Mouse (Mus musculus) midbrain, embryonic 10.5 days (tissue): Measurements from ENCODE around the gene Tulp1. TPM values are rescaled to one million over a fixed set of nuclear protein-coding genes. Genes with fewer than 3 reads are reported as not detected.

ENCODE experiments used
- DNase-seq: peaks from one replicate; pipeline ENCODE4 v3.0.0-alpha.2; 2017; ENCODE audit warnings: low spot score
- H3K27ac ChIP-seq: fragments of 300-500 bp; sonication (generic); replicated peaks from 2 replicates; pipeline ENCODE4 v1.5.1; 2016; ENCODE audit warnings: mild to moderate bottlenecking
- H3K27me3 ChIP-seq: fragments of 300-500 bp; sonication (generic); 2 replicates; pipeline ENCODE4 v1.6.1; 2016; ENCODE audit warnings: low read depth, mild to moderate bottlenecking; ENCODE audit not compliant: poor library complexity, severe bottlenecking
- H3K36me3 ChIP-seq: fragments of 300-500 bp; sonication (generic); 2 replicates; pipeline ENCODE4 v1.6.1; 2016; ENCODE audit warnings: mild to moderate bottlenecking, moderate library complexity
- H3K4me1 ChIP-seq: fragments of 300-500 bp; sonication (generic); 2 replicates; pipeline ENCODE4 v1.6.1; 2016
- H3K4me3 ChIP-seq: fragments of 300-500 bp; sonication (generic); 2 replicates; pipeline ENCODE4 v1.5.1; 2016; ENCODE audit warnings: mild to moderate bottlenecking, moderate library complexity
- H3K9me3 ChIP-seq: fragments of 300-500 bp; sonication (generic); replicated peaks from 2 replicates; pipeline ENCODE4 v1.6.1; 2016; ENCODE audit warnings: mild to moderate bottlenecking
- WGBS: fragments of 180-500 bp; shearing (Covaris S2); methylation state at CpG from one replicate; pipeline ENCODE4 v1.1.7; 2016; 5-methylcytosine and 5-hydroxymethylcytosine counted together
- polyA plus RNA-seq: library from polyadenylated mRNA; unstranded; fragments of >200 nt; fragmentation: Nextera tagmentation; extraction: Ambion mirVana; gene quantifications from 2 replicates; pipeline ENCODE4 v1.2.1, GENCODE M21; 2016

The Tulp1 gene
- polyA plus RNA-seq, 1 experiment from 2014 or later, result 2.8 TPM

- DNase-seq, result no peak
- peaks cover 53% of the 10 kb centered on the region for H3K36me3 ChIP-seq
- H3K27ac ChIP-seq, result no peak overlapping the region
- WGBS, result 89% methylated on average over 20 of the region's 20 CpGs
- H3K27me3 ChIP-seq, result no peaks in the 10 kb centered on the region
- H3K9me3 ChIP-seq, result no peaks in the 10 kb centered on the region
- peaks cover 42% of the 10 kb centered on the region for H3K4me1 ChIP-seq
- no peak overlapping the region for H3K4me3 ChIP-seq
These were observed 49.3 kb downstream of the Tulp1 start for GRCm38 (mm10) chr17:28315611-28316160.

- H3K4me1 ChIP-seq, result peaks cover 42% of the 10 kb centered on the region
- peak overlapping the region; percentile 94 for H3K4me3 ChIP-seq
- peak overlapping the region; percentile 95 for H3K27ac ChIP-seq
- H3K27me3 ChIP-seq, result no peaks in the 10 kb centered on the region
- DNase-seq, result no peak
- peaks cover 37% of the 10 kb centered on the region for H3K36me3 ChIP-seq
- no peaks in the 10 kb centered on the region for H3K9me3 ChIP-seq
- 4% methylated on average over 11 of the region's 11 CpGs for WGBS
These were observed 51.2 kb downstream of the Tulp1 start for GRCm38 (mm10) chr17:28313880-28314225.

GRCm38 (mm10) chr17:28313212-28313879 is 51.7 kb downstream of the Tulp1 start, which contains the start of gene Fance:
TSS of gene Fance (plus strand) at chr17:28313519.
- peak; percentile 99 for DNase-seq
- peak within 1 kb of the TSS; percentile 94 for H3K4me3 ChIP-seq
- no peaks in the 10 kb centered on the region for H3K9me3 ChIP-seq
- under 1% methylated on average over 69 of the region's 69 CpGs for WGBS
- peaks cover 46% of the 10 kb centered on the region for H3K4me1 ChIP-seq
- peaks cover 32% of the 10 kb centered on the region for H3K36me3 ChIP-seq
- no peaks in the 10 kb centered on the region for H3K27me3 ChIP-seq
- H3K27ac ChIP-seq, result peak within 1 kb of the TSS; percentile 95

DNA sequence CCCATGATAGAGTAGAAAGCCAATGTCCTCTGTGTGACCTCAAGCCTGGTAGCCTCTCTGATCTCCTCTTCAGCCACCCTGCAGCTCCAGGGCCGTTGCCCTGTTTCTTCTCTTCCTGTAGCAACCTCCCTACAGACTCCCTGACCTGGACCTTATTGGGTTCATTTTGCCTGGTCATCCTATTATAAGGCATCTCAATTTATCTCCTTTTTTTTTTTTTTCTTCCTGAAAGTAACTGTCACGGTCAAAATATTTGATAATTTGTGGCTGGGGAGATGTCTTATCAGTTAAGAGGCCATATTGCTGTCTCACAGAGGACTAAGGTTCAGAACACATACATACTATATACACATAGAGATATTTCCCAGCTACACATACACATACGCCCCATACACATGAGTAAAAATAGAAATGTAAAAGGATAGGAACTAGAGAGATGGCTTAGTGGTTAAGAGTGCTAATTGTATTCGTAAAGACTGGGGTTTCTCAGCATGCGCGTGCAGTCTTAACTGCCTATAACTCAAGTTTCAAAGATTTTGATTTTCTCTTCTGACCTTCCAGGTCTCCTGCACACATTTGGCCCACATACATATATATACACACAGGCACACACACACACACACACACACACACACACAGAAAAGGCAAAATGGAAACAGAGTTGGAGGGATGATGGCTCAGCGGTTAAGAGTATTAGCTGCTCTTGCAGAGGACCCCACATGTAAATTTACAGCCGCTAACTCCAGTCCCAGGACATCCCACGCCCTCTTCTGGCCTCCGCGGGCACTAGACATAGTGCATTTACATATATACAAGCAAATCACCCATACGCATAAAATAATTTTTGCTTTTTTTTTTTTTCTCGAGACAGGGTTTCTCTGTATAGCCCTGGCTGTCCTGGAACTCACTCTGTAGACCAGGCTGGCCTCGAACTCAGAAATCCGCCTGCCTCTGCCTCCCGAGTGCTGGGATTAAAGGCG is 52.5 kb downstream of the Tulp1 start:
- no peaks in the 10 kb centered on the region for H3K27me3 ChIP-seq
- WGBS, result 28% methylated on average over 17 of the region's 17 CpGs
- no peaks in the 10 kb centered on the region for H3K9me3 ChIP-seq
- H3K4me3 ChIP-seq, result peak overlapping the region; percentile 94
- peak overlapping the region; percentile 95 for H3K27ac ChIP-seq
- peaks cover 48% of the 10 kb centered on the region for H3K4me1 ChIP-seq
- peaks cover 24% of the 10 kb centered on the region for H3K36me3 ChIP-seq
- DNase-seq, result no peak

DNA sequence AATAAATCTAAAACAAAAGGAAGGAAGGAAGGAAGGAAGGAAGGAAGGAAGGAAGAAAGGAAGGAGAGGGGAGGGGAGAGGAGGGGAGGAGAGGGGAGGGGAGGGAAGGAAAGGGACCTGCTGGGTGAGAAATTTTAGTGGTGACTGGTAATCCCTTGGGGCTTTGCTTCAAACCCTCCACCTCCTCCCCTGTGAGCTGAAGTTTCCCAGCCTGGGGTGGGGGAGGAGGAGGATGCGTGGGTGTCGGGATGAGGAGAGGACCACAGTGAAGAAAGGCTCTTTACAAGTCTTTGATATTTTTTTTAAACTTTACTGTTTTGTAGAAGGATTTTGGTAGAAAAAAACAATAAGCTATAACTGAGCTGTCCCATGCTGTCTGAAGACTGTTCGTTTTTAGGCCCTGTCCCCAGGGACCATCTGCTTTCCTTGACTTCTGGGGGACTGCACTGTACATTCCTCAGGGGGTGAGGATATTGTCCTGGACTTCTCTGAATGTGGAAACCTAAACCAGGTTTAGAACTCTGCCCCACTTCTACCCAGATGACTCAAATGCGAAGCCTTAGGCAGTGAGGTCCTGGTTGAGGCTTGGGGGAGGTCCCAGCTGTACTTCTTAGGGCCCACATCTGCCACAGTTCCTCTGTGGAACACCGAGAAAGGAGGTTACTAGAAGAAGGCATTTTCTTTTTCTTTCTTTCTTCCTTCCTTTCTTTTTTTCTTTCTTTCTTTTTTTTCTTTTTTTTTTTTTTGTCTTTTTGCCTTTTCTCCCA is 53.5 kb downstream of the Tulp1 start:
- H3K4me3 ChIP-seq, result no peak overlapping the region
- H3K4me1 ChIP-seq, result peaks cover 39% of the 10 kb centered on the region
- H3K27me3 ChIP-seq, result no peaks in the 10 kb centered on the region
- H3K27ac ChIP-seq, result no peak overlapping the region
- no peak for DNase-seq
- H3K9me3 ChIP-seq, result no peaks in the 10 kb centered on the region
- WGBS, result 84% methylated on average over 5 of the region's 5 CpGs
- H3K36me3 ChIP-seq, result peaks cover 14% of the 10 kb centered on the region

DNA sequence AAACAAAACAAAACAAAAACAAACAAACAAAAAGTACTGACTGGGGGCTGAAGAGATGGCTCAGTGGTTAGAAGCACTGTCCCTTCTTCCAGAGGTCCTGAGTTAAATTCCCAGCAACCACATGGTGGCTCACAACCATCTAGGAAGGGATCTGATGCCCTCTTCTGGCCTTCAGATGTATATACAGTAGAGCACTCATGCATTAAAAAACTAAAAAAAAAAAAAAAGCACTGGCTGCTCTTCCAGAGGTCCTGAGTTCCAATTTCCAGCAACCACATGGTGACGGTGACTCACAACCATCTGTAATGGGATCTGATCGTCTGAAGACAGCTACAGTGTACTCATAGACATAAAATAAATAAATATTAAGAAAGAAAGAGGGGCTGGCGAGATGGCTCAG is 54.2 kb downstream of the Tulp1 start:
- Histone ChIP-seq H3K9me3 (no peaks in the 10 kb centered on the region), H3K27me3 (no peaks in the 10 kb centered on the region), H3K36me3 (peaks cover 7% of the 10 kb centered on the region), H3K27ac (no peak overlapping the region), H3K4me1 (peaks cover 32% of the 10 kb centered on the region), H3K4me3 (no peak overlapping the region)
- no peak for DNase-seq
- 84% methylated on average over 3 of the region's 3 CpGs for WGBS

DNA sequence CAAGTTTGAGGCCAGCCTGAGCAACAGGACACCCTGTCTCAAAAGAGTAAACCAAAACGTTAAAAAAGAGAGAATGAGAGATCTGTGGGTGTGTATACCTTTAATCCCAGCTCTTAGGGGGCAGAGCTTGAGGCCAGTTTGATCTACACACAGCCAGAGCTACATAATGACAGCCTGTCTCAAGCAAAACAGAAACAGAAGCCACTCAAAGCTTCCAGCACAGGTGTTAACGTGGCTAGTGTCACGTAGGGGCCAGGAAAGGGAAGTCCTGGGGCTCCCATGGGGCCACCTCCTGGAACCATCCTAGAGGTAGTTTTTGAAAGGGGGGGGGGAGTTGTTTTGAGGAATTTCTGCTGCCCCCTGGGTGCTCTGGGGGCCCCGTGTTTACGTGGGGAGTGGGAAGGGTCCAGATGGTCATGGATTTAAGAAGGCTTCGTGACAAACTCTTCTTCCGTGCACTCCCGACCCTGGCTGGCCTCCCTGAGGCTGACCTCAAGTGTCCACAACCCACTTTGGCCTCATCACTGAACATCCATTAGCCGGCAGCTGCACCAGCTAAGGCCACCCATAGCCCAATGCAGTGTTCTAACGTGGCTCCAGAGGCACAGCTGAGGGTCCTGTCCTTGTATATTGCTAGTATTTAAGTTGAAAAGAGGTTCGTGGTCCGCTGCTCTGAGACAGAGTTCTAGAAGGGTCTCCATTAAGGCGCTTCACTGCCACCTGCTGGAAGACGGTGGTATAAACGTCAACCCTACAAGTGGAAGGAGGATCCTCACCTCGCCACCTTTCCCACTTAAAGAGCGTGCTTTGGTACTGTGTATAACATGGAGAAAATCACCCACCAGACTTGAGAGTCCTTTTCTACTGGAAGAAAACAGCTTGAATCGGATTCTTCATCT is 56.5 kb downstream of the Tulp1 start:
- no peak overlapping the region for H3K4me3 ChIP-seq
- H3K27ac ChIP-seq, result peak overlapping the region; percentile 57; the same call in 1 of the 2 replicates
- H3K36me3 ChIP-seq, result no peaks in the 10 kb centered on the region
- peak; percentile 86 for DNase-seq
- peaks cover 19% of the 10 kb centered on the region for H3K4me1 ChIP-seq
- no peaks in the 10 kb centered on the region for H3K9me3 ChIP-seq
- H3K27me3 ChIP-seq, result no peaks in the 10 kb centered on the region
- 21% methylated on average over 18 of the region's 18 CpGs for WGBS

GRCm38 (mm10) chr17:28305172-28305571 is 59.9 kb downstream of the Tulp1 start:
- no peaks in the 10 kb centered on the region for H3K36me3 ChIP-seq
- H3K27ac ChIP-seq, result no peak overlapping the region
- no peak overlapping the region for H3K4me3 ChIP-seq
- peaks cover 27% of the 10 kb centered on the region for H3K4me1 ChIP-seq
- no peaks in the 10 kb centered on the region for H3K27me3 ChIP-seq
- no peak for DNase-seq
- WGBS, result 59% methylated on average over 10 of the region's 10 CpGs
- H3K9me3 ChIP-seq, result no peaks in the 10 kb centered on the region

Other genes with a start within 250 kb of the Tulp1 start
- 9.5 and 10.8 TPM in 2 replicates for gene Scube3, start 223.1 kb downstream of the Tulp1 start, polyA plus RNA-seq
- gene Zfp523, start 188.1 kb downstream of the Tulp1 start, polyA plus RNA-seq, result 32.4 and 38.0 TPM in 2 replicates
- 3.1 TPM in 2 replicates for gene Def6, start 157.4 kb downstream of the Tulp1 start, polyA plus RNA-seq
- gene Ppard, start 132.5 kb downstream of the Tulp1 start, polyA plus RNA-seq, result 1.5 and 1.7 TPM in 2 replicates
- gene Fance, start 51.7 kb downstream of the Tulp1 start, polyA plus RNA-seq, result 28.2 and 30.8 TPM in 2 replicates
- gene Rpl10a, start 36.8 kb downstream of the Tulp1 start, polyA plus RNA-seq, result 426 and 489 TPM in 2 replicates
- 5.0 and 5.2 TPM in 2 replicates for gene Tead3, start 14.4 kb downstream of the Tulp1 start, polyA plus RNA-seq
- 28.9 and 31.9 TPM in 2 replicates for gene Fkbp5, start 152.3 kb upstream of the Tulp1 start, polyA plus RNA-seq
- gene Armc12, start 165.6 kb upstream of the Tulp1 start, polyA plus RNA-seq, result not detected in 2 replicates
- not detected in 2 replicates for gene Clpsl2, start 184.2 kb upstream of the Tulp1 start, polyA plus RNA-seq
- not detected in 2 replicates for gene Clps, start 195.5 kb upstream of the Tulp1 start, polyA plus RNA-seq
- 1.2 and 1.5 TPM in 2 replicates for gene Lhfpl5, start 210.4 kb upstream of the Tulp1 start, polyA plus RNA-seq